Mouse (Mus musculus): ENCODE results near the gene Ptrh1.

GRCm38 (mm10) chr2:32822643-32823042 is 47.1 kb downstream of the Ptrh1 start:
- no peak for TF ChIP-seq POLR2A (IDR thresholded peaks at IDR 0.05; ENCODE audit: low read depth, low read length)
- no peak for TF ChIP-seq EP300 (IDR thresholded peaks at IDR 0.05; ENCODE audit: low read length)
- TF ChIP-seq ZMIZ1 (IDR thresholded peaks at IDR 0.05; ENCODE audit: low read depth, low read length): no peak

Measured in CH12.LX (cell line).